Mouse (Mus musculus): ENCODE measurements at regions not wholly inside any gene's neighbourhood (a gene's known extent, or its start where the extent isn't known, plus 50 kb on each side); places are given as distances from the start of the nearest gene placed in this dataset. TPM values are rescaled to one million over a fixed set of nuclear protein-coding genes. Genes with fewer than 3 reads are reported as not detected.

DNA sequence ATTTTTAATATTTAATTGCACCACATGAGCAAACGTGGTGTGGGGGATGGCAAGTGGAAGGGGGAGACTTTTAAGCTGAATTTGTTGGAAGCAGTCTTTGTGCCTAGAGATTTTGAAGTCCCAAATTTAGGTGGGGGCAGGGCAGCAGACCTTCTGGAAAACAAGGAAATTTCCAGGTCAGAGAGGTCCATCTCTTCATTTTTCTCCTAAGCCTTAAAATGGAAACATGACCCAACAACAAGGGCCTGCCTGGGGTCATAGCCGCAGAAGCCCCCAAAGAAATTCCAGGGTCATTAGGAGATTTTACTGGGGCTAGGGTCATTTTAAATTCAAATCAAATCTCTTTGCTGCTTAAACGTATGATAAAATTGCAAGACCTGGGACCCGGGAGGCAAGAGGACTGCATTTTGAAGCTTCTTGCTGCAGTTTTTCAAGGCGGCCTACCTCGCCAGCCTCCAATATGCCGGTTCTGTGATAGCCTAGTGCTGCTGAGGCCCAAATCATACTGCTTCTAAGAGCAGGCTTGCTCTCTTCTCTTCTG is 490.0 kb downstream of the Prss52 start:
- DNase-seq (ENCODE audit: low spot score) = no peak

DNA sequence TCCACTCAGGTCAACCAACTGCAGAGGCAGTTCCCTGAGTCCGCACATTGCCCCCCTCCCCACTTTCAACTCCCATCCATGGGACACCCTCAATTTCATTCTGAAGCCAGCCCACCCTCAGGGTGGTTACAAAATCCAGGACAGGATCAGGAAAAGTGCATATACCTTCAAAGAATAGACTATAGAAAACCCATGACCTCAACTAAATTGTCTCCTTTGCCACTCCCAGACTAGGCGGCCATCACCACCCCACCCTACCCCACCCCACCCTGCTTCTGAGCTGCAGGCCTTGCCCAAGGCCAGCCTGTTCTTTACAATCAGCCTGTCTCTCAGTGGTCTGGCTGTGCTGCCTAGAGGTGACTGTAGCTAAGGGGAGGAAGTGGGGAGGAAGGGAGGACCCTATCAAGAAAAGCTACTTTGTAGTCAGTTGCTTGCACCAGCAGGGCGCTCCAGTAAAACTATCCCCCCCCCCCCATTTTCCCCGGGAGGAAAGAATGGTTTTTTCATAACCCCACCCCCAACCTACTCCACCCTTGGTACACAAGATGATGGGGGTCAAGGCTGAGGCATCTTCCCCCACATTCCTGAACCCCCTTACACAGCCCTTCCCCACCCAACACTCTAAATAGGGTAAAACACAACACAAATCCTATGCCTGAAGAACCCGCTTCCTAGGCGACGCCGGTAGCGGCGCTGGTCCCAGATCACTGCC is 490.9 kb downstream of the Prss52 start:
- no peak for DNase-seq (ENCODE audit: low spot score)

DNA sequence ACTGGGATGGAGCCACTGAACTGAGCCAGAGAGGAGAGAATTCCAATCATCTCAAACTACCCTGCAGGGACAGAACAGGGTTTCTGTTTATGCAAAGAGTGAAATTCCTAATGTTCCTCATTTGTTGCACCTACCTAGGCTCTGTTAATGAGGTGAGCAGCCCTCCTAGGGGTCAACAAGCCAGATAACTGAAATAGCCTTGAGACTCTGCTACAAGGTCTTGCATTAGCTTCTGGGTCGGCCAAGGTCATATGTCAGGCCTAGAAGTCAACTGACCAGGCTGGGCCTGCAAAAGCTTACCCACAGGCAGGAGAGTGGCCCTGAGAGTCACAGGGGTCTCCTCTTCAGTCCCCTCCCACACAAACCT is 491.4 kb downstream of the Prss52 start:
- no peak for DNase-seq (ENCODE audit: low spot score)

DNA sequence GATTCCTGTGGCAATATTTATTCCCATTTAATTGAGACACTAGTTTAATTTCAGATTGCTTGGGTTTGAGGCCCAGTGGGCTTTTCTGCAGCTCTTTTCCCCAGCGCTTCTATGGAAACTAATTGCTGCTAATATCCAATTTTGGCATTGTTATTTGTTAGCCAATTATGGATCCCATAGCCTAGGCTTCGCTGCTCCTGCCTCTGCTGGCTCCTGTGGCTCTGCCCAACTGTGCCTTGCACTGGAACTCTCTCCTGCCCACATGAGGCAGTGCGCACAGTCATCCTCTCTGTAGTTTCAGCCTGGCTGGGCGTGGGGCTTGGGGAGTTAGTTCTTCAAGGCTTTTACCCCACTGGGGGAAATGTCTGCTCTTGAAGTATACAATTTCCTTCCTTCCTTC is 491.8 kb downstream of the Prss52 start:
- no peak for DNase-seq (ENCODE audit: low spot score)

DNA sequence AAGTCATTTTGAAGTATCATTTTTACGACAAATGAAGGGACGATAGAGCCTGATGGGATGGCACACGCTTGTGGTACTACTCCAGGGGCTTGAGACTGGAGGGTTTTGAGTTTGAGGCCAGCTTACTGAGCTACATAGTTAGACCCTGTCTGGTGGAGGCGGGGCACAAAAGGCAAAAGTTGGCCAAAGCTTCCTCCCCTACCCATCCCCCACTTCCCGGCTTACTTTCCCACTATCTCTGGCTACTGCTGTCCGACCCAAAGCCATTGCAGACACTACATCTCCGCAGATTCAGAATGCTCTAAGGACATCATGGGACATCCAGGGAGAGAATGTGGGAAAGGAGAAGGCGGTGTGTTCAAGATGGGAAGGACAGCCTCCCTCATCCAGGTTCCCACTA is 493.1 kb downstream of the Prss52 start:
- DNase-seq (ENCODE audit: low spot score) = no peak

Small RNA genes lying in the stretch of these regions (microRNA-seq; reads per million reads assigned to microRNA genes)
- gene Mir124a-1 (not detected), gene Mir3078 (not detected)
